Mouse (Mus musculus) hindbrain, embryonic 16.5 days (tissue): ENCODE results near the gene Timm8a1. TPM values are rescaled to one million over a fixed set of nuclear protein-coding genes. Genes with fewer than 3 reads are reported as not detected.
A peak's percentile ranks its signal among the peaks of the same experiment; 100 is the strongest.
"Not testable (repeated sequence)": the region's sequence is repeated elsewhere in the genome, so short reads cannot be mapped to it uniquely, and the experiment has no call there.

Experiments used
- ATAC-seq: fragments of 200-750 bp; cut with Nextera tagmentation; 2 replicates; pipeline ENCODE4 v1.8.0; 2017; ENCODE audit warnings: moderate TSS enrichment, moderate library complexity
- H3K27ac ChIP-seq: fragments of 300-500 bp; sonication (generic); 2 replicates; pipeline ENCODE4 v1.5.1; 2014; ENCODE audit warnings: low read depth, mild to moderate bottlenecking, control low read depth, low read length, moderate library complexity
- H3K27me3 ChIP-seq: fragments of 300-500 bp; sonication (generic); replicated peaks from 2 replicates; pipeline ENCODE4 v1.6.1; 2014; ENCODE audit warnings: low read length; ENCODE audit not compliant: control insufficient read depth, insufficient read depth
- H3K36me3 ChIP-seq: fragments of 300-500 bp; sonication (generic); 2 replicates; pipeline ENCODE4 v1.6.1; 2014; ENCODE audit warnings: mild to moderate bottlenecking, low read length, moderate library complexity, mixed read lengths; ENCODE audit not compliant: control insufficient read depth, insufficient read depth
- H3K4me1 ChIP-seq: fragments of 300-500 bp; sonication (generic); 2 replicates; pipeline ENCODE4 v1.6.1; 2014; ENCODE audit warnings: low read depth, low read length; ENCODE audit not compliant: control insufficient read depth, insufficient read depth
- H3K4me2 ChIP-seq: fragments of 300-500 bp; sonication (generic); 2 replicates; pipeline ENCODE4 v1.6.1; 2014; ENCODE audit warnings: mild to moderate bottlenecking, low read length, control low read depth, moderate library complexity
- H3K4me3 ChIP-seq: fragments of 300-500 bp; sonication (generic); 2 replicates; pipeline ENCODE4 v1.5.1; 2014; ENCODE audit warnings: mild to moderate bottlenecking, low read length, control low read depth, moderate library complexity
- H3K9ac ChIP-seq: fragments of 300-500 bp; sonication (generic); 2 replicates; pipeline ENCODE4 v1.6.1; 2014; ENCODE audit warnings: low read depth, mild to moderate bottlenecking, control low read depth, low read length, moderate library complexity
- H3K9me3 ChIP-seq: fragments of 300-500 bp; sonication (generic); 2 replicates; pipeline ENCODE4 v1.6.1; 2014; ENCODE audit warnings: mild to moderate bottlenecking, low read length, moderate library complexity; ENCODE audit not compliant: control insufficient read depth
- WGBS: fragments of 180-500 bp; shearing (Covaris S2); extraction: QIAGEN DNeasy Blood & Tissue Kit; methylation state at CpG from one replicate; pipeline ENCODE4 v1.1.7; 2014; 5-methylcytosine and 5-hydroxymethylcytosine counted together
- polyA plus RNA-seq: library from polyadenylated mRNA; unstranded; fragments of >200 nt; fragmentation: Nextera tagmentation; extraction: Ambion mirVana; gene quantifications from 2 replicates; pipeline ENCODE4 v1.2.1, GENCODE M21; 2015

Gene Timm8a1
- polyA plus RNA-seq, 1 experiment from 2014 or later, result 53.0 TPM

- peak overlapping the region; percentile 62 for H3K4me2 ChIP-seq
- H3K27me3 ChIP-seq, result no peaks in the 10 kb centered on the region
- peak overlapping the region; percentile 52 for H3K4me3 ChIP-seq
- H3K27ac ChIP-seq, result no peak overlapping the region
- no peak; the same call in 1 of the 2 replicates for ATAC-seq
- H3K9ac ChIP-seq, result peak overlapping the region; percentile 65
- H3K4me1 ChIP-seq, result no peaks in the 10 kb centered on the region
- H3K9me3 ChIP-seq, result no peaks in the 10 kb centered on the region
- WGBS, result 23% methylated on average over 12 of the region's 12 CpGs
- no peaks in the 10 kb centered on the region for H3K36me3 ChIP-seq
Observed at GRCm38 (mm10) chrX:134540414-134541135, 1.1 kb downstream of the Timm8a1 start.

GRCm38 (mm10) chrX:134539795-134540194 is 1.9 kb downstream of the Timm8a1 start:
- ATAC-seq, H3K27ac ChIP-seq, H3K27me3 ChIP-seq, H3K4me1 ChIP-seq, H3K9ac ChIP-seq, H3K4me3 ChIP-seq, H3K36me3 ChIP-seq, H3K9me3 ChIP-seq: not testable (repeated sequence)
- 0 out of 2 replicates have a peak overlapping the region, but pooled peaks have one; percentile 62 for H3K4me2 ChIP-seq
- 94% methylated on average over 10 of the region's 10 CpGs for WGBS

GRCm38 (mm10) chrX:134533346-134533745 is 8.3 kb downstream of the Timm8a1 start:
- WGBS, result 78% methylated on average over 2 of the region's 2 CpGs
- Histone ChIP-seq H3K27ac (no peak overlapping the region), H3K9ac (no peak overlapping the region)

DNA sequence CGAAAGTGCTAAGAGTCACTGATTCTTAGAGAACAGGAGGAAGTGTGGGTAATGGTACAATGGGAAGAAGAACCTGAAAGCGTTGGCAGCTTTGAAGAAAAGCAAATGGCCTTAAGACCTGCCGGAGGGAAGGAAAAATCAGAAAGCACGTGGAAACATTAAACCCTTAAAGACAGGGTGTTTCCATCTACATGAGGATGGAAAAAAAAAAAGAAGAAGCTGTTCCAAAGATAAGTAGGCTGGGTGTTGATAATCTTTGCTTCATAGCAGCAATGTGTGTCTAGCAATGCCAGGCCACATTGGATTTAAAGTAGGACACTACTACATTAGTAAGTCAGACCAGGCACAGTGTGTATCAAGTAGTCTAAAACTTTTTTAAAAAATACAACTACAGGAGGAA is 16.4 kb downstream of the Timm8a1 start:
- Histone ChIP-seq H3K9ac (no peak overlapping the region), H3K27ac (no peak overlapping the region), H3K9me3 (no peaks in the 10 kb centered on the region), H3K4me3 (no peak overlapping the region), H3K36me3 (no peaks in the 10 kb centered on the region), H3K4me2 (no peak overlapping the region), H3K27me3 (no peaks in the 10 kb centered on the region), H3K4me1 (no peaks in the 10 kb centered on the region)
- WGBS, result 89% methylated on average over 4 of the region's 4 CpGs
- no peak for ATAC-seq

More at GRCm38 (mm10) chrX:134533346-134533745, 8.3 kb downstream of the Timm8a1 start:
- ATAC-seq, result no peak
- H3K4me1 ChIP-seq, result no peaks in the 10 kb centered on the region
- no peak overlapping the region for H3K4me3 ChIP-seq
- no peaks in the 10 kb centered on the region for H3K27me3 ChIP-seq
- no peaks in the 10 kb centered on the region for H3K36me3 ChIP-seq
- H3K9me3 ChIP-seq, result no peaks in the 10 kb centered on the region
- no peak overlapping the region for H3K4me2 ChIP-seq

- H3K27ac ChIP-seq, result no peak overlapping the region
- H3K9ac ChIP-seq, result no peak overlapping the region
- WGBS, result 82% methylated on average over 4 of the region's 4 CpGs
- H3K27me3 ChIP-seq, result no peaks in the 10 kb centered on the region
- H3K4me1 ChIP-seq, result no peaks in the 10 kb centered on the region
- H3K9me3 ChIP-seq, result no peaks in the 10 kb centered on the region
- no peak for ATAC-seq
- no peak overlapping the region for H3K4me2 ChIP-seq
- no peak overlapping the region for H3K4me3 ChIP-seq
- H3K36me3 ChIP-seq, result no peaks in the 10 kb centered on the region
Observed at GRCm38 (mm10) chrX:134523772-134524171, 17.9 kb downstream of the Timm8a1 start.

- Histone ChIP-seq H3K9me3 (no peaks in the 10 kb centered on the region), H3K9ac (no peak overlapping the region), H3K4me1 (no peaks in the 10 kb centered on the region), H3K36me3 (no peaks in the 10 kb centered on the region), H3K4me2 (no peak overlapping the region), H3K4me3 (no peak overlapping the region), H3K27me3 (no peaks in the 10 kb centered on the region), H3K27ac (no peak overlapping the region)
- WGBS, result 55% methylated on average over 2 of the region's 2 CpGs
- ATAC-seq, result no peak
Observed at GRCm38 (mm10) chrX:134509473-134509872, 32.2 kb downstream of the Timm8a1 start.

- H3K9ac ChIP-seq, result no peak overlapping the region
- no peaks in the 10 kb centered on the region for H3K36me3 ChIP-seq
- H3K4me3 ChIP-seq, result no peak overlapping the region
- H3K27ac ChIP-seq, result no peak overlapping the region
- H3K9me3 ChIP-seq, result no peaks in the 10 kb centered on the region
- H3K4me1 ChIP-seq, result no peaks in the 10 kb centered on the region
- H3K27me3 ChIP-seq, result no peaks in the 10 kb centered on the region
- no peak overlapping the region for H3K4me2 ChIP-seq
- ATAC-seq, result no peak
- 68% methylated on average over 6 of the region's 6 CpGs for WGBS
Observed at GRCm38 (mm10) chrX:134507977-134508376, 33.7 kb downstream of the Timm8a1 start.

DNA sequence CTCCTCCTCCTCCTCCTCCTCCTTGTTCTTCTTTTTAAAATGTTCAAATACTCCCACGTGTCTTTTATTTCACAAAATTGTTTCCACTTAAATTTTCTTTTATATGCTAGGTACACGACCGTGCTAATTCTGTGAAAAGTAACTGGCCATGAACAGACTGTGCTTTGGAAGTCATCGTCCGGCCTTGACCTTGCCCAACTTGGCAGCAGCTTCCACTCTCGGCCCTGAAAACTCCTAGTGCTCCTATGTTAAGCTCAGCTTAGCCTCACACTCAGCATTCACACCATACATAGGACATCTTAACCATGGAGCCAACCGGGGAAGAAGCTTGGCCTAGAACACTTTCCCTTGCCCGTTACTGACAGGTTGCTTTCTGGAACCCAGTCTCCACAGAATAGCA is 41.0 kb downstream of the Timm8a1 start:
- no peaks in the 10 kb centered on the region for H3K9me3 ChIP-seq
- H3K36me3 ChIP-seq, result no peaks in the 10 kb centered on the region
- no peaks in the 10 kb centered on the region for H3K4me1 ChIP-seq
- 89% methylated on average over 8 of the region's 8 CpGs for WGBS
- no peak overlapping the region for H3K27ac ChIP-seq
- H3K4me3 ChIP-seq, result no peak overlapping the region
- no peaks in the 10 kb centered on the region for H3K27me3 ChIP-seq
- H3K9ac ChIP-seq, result no peak overlapping the region
- H3K4me2 ChIP-seq, result no peak overlapping the region
- ATAC-seq, result no peak
